Mouse (Mus musculus) bone marrow, adult 2 months (tissue): ENCODE data around the gene Ghitm.

Source experiments
- CTCF ChIP-seq: fragments of 200-500 bp; IDR thresholded peaks from 2 replicates; pipeline ENCODE4 v1.5.1; 2011; ENCODE audit warnings: low read length, control low read depth; ENCODE audit not compliant: control insufficient read depth, insufficient read depth
- POLR2A ChIP-seq: fragments of 200-500 bp; IDR thresholded peaks from 2 replicates; pipeline ENCODE4 v1.6.1; 2011; ENCODE audit warnings: low read depth, mild to moderate bottlenecking, control low read depth, low read length, borderline replicate concordance; ENCODE audit not compliant: control insufficient read depth

- TF ChIP-seq CTCF (no peak), POLR2A (no peak)
Observed at GRCm38 (mm10) chr14:37083755-37084154, 51.3 kb downstream of the Ghitm start.
